Mouse (Mus musculus) kidney, adult 18-20 months (tissue): ENCODE measurements around the gene Wwc2.

Experiments used
- DNase-seq: peaks from one replicate; pipeline ENCODE4 v3.0.0; 2021

Wwc2 gene

GRCm38 (mm10) chr8:47936386-47936785, 54.3 kb downstream of the Wwc2 start:
- no peak for DNase-seq

DNA sequence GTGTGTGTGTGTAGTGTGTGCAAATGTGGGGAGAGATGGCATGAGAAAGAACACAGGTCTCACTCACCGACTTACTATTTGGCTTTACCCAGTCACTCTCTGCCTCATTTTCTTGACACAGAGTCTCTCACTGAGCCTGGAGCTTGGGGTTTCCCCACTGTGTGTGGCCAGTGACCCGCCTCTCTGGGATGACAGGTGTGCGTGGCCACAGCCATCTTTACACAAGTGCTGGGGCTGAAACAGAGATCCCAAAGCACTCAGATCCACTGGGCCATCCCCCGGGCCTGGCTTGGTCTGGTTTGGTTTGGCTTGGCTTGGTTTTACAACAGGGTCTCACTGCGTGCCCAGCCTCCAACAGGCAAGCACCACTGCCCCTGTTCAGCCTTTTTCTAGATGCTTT, 55.3 kb downstream of the Wwc2 start:
- DNase-seq: no peak

GRCm38 (mm10) chr8:47933087-47933486, 57.6 kb downstream of the Wwc2 start:
- DNase-seq: no peak

- no peak for DNase-seq
Observed at GRCm38 (mm10) chr8:47932028-47932790, 58.5 kb downstream of the Wwc2 start.

- no peak for DNase-seq
Observed at GRCm38 (mm10) chr8:47931371-47931770, 59.4 kb downstream of the Wwc2 start.

DNA sequence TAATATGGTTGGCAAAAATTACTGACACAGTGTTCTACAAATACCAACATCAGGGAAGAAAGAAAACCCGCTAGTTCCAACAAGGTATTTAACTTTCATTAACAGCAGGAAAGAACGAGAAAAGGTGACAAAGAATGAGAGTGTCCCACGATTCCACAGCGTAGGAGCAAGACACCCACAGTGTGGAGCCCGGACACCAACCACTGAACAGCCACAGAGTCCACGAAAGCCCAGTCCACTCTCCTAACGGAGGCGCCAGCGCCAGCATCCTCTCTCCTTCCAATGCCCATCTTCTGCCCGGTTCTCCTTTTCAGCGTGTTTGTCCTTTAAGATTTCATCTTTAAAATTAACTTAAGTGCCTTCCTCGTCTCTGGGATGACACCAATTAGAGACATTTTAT, 61.1 kb downstream of the Wwc2 start:
- DNase-seq: no peak

GRCm38 (mm10) chr8:47928604-47929185, 62.0 kb downstream of the Wwc2 start:
- no peak for DNase-seq

DNA sequence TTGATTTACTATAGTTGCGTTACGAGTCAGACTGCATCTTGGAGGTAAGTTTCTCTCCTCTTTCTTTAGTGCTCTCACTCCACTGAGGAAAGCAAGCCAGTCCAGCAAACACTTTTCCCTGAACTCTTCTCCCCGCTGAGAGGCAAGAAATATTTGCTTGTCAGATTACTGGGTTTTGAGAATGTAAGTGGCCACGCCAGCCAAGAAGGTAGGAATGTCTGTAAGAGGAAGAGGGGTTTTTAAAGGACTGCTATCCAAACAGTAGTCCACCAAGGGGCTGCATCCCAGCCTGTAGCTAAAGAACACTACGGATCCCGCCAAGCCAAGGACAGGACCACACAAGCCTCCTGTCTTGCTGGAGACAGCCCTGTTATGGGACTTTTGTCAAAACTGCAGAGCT, 65.8 kb downstream of the Wwc2 start:
- DNase-seq: no peak

GRCm38 (mm10) chr8:47922816-47923215, 67.9 kb downstream of the Wwc2 start:
- DNase-seq: no peak

- no peak for DNase-seq
Observed at GRCm38 (mm10) chr8:47922011-47922410, 68.7 kb downstream of the Wwc2 start.

- DNase-seq: no peak
Observed at GRCm38 (mm10) chr8:47920575-47921144, 70.1 kb downstream of the Wwc2 start.

DNA sequence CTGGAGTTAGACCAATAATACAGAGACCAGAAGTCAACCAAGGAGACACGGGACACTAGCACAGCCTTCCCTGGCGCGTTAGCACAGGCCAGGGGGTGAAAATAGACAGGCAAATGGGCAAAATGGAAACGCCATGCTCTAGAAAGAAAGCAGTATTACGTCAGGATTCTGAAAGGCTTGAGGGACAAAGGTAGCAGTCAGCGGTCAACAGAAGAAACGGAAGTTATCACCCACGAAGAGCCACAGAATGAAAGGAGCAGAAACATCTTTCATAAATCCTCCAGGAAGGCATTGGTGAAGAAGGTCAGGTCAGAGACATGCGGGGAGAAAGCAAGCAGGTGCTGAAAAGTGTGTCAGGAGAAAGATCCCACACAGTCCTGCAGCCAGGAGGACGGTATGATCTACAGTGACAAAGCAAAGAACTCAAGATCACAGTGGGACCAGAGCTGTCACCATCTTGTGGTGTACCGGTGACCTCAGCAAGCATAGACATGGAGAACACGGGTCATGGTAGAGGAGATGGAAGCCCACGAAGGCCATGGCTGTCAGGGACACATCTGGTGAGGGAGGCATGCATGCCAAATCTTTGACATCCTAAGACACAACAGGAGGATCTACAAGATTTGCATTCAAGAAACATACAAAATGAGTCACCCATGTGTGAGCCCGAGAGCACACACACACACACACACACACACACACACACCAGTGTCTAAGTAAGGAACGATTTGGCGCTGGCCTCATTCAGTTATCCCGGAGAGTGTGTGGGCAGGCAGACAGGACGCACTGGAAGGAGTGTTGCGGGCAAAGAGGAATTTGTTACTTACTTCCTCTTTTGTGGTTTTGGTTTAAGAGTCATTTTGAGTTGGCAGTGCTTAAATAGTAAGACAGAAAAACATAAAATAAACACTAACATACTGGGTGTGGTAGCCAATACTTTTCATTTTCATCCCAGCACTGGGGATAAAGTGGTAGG, 73.4 kb downstream of the Wwc2 start:
- no peak for DNase-seq

- no peak for DNase-seq
Observed at GRCm38 (mm10) chr8:47915521-47915920, 75.2 kb downstream of the Wwc2 start.

GRCm38 (mm10) chr8:47914946-47915345, 75.8 kb downstream of the Wwc2 start:
- DNase-seq: no peak

- DNase-seq: no peak
Observed at GRCm38 (mm10) chr8:47914161-47914560, 76.6 kb downstream of the Wwc2 start.

- no peak for DNase-seq
Observed at GRCm38 (mm10) chr8:47913621-47914020, 77.1 kb downstream of the Wwc2 start.

DNA sequence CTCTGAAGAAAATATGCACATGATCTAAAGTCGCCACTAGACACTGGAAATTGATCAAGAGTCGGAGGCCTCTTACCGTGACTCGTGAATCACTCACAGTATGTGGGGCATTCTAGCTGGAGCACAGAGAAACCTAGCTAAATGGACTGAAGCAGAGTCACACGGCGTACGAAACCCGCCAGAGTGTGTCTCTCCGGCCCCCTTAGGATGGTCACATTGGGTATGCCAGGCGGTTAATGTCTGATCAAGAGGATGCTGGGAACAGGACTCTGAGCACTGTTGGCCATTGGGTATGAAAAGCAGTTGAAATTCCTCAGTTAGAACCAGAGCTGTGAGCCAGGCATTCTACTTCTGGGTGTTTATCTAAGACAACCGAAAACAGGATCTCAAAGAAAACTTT, 81.0 kb downstream of the Wwc2 start:
- DNase-seq: no peak

DNA sequence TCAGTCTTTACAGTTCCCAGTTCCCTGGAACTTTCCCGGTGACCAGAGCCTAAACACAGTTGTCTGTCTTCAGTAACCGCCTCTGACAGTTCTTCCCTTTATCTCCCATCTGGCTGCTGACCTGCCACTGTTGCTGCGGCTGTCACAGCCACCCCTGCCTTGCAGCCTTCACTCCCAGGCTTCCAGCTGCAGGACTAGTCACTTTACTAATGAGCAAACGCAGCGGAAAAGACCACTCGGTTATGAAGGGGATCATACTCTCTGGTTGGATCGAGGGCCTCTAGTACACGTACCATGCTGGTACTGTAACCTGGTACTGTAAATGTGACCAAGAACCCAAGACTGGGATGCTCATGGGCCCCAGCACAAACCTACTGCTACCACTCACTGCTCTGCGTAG, 83.7 kb downstream of the Wwc2 start:
- DNase-seq: no peak

GRCm38 (mm10) chr8:47906142-47906541, 84.6 kb downstream of the Wwc2 start:
- DNase-seq: no peak

- no peak for DNase-seq
Observed at GRCm38 (mm10) chr8:47905256-47905655, 85.5 kb downstream of the Wwc2 start.

DNA sequence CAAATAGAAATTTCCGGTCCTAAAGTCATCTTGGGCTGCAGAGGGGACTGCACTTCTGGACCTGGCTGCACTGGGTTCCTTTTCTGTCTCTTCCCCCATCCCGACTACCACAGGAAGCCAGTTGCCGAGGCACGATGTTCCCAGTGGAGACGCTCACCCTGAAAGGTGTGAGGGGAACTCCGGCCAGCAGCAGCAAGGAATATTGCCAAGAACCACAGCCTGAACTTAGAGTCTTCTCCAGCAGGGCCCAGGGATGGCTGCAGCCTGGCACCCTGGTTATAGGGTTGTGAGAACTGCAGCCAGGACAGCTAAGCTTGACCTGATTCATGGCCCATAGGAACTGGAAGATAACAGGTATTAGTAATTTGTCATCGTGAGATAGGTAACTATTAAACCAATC, 86.7 kb downstream of the Wwc2 start:
- no peak for DNase-seq

DNA sequence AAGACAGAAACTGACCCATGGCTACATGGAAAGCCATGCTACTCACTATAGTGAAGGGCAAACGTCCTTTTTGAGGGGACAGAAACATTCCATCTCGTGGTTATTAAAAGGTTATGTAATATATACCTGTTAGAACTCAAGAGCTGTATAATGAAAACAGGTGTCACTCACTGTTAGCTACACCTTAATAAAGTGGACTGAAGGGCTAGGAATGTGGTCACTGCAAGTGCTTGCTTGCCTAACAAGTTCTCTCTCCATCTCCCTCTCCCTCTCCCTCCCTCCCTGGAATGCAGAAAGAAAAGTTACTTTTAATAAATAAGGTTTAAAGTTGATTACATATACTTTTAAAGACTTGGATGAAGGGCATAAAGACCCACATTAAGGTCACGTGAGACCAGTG, 88.0 kb downstream of the Wwc2 start:
- no peak for DNase-seq

GRCm38 (mm10) chr8:47900361-47900760, 90.4 kb downstream of the Wwc2 start:
- no peak for DNase-seq
